Mouse (Mus musculus) MEL (cell line): ENCODE measurements around the gene Oit3. TPM values are rescaled to one million over a fixed set of nuclear protein-coding genes. Genes with fewer than 3 reads are reported as not detected.

Experiments used
- DNase-seq: peaks from one replicate; pipeline ENCODE4 v3.0.0; 2011; ENCODE audit warnings: low read depth, low spot score
- H3K27ac ChIP-seq: 2 replicates; pipeline ENCODE4 v1.5.1; 2012; ENCODE audit warnings: low read depth, mild to moderate bottlenecking, control low read depth, low read length, moderate library complexity; ENCODE audit not compliant: control insufficient read depth
- H3K27me3 ChIP-seq, 2 experiments: fragments of 150-350 bp in 1 of 2; sonication (generic) in 1 of 2; 2 replicates each; pipeline ENCODE4 v1.6.1; 2012; ENCODE audit warnings: low read length in 2 of 2, mild to moderate bottlenecking in 2 of 2, improper control_type of control experiment in 1 of 2, moderate library complexity in 1 of 2; ENCODE audit not compliant: insufficient read depth in 2 of 2, control insufficient read depth in 1 of 2
- H3K36me3 ChIP-seq, 2 experiments: 2 replicates each; pipeline ENCODE4 v1.6.1; 2012 to 2014; ENCODE audit warnings: low read length in 2 of 2, improper control_type of control experiment in 1 of 2, inconsistent platforms in 1 of 2, mild to moderate bottlenecking in 1 of 2; ENCODE audit not compliant: insufficient read depth in 2 of 2, control insufficient read depth in 1 of 2
- H3K4me1 ChIP-seq, 2 experiments: fragments of 150-350 bp in 1 of 2; sonication (generic) in 1 of 2; 2 replicates each; pipeline ENCODE4 v1.6.1; 2012; ENCODE audit warnings: low read length in 2 of 2, improper control_type of control experiment in 1 of 2, mild to moderate bottlenecking in 1 of 2; ENCODE audit not compliant: insufficient read depth in 2 of 2, control insufficient read depth in 1 of 2
- H3K4me3 ChIP-seq, 2 experiments: fragments of 150-350 bp in 1 of 2; sonication (generic) in 1 of 2; 2 replicates each; pipeline ENCODE4 v1.5.1; 2012; ENCODE audit warnings: low read depth in 2 of 2, low read length in 2 of 2, mild to moderate bottlenecking in 2 of 2, moderate library complexity in 2 of 2, control low read depth in 1 of 2, improper control_type of control experiment in 1 of 2; ENCODE audit not compliant: control insufficient read depth in 1 of 2, insufficient read depth in 1 of 2
- H3K79me2 ChIP-seq: 2 replicates; pipeline ENCODE4 v1.6.1; 2012; ENCODE audit warnings: mild to moderate bottlenecking, low read length, moderate library complexity; ENCODE audit not compliant: control insufficient read depth, poor library complexity, insufficient read depth
- H3K9ac ChIP-seq: 2 replicates; pipeline ENCODE4 v1.6.1; 2012; ENCODE audit warnings: low read depth, mild to moderate bottlenecking, control low read depth, low read length, moderate library complexity; ENCODE audit not compliant: control insufficient read depth, poor library complexity, severe bottlenecking
- H3K9me3 ChIP-seq: fragments of 150-350 bp; sonication (generic); replicated peaks from 2 replicates; pipeline ENCODE4 v1.6.1; 2012; ENCODE audit warnings: mild to moderate bottlenecking, low read length, improper control_type of control experiment, moderate library complexity; ENCODE audit not compliant: insufficient read depth
- BHLHE40 ChIP-seq: IDR thresholded peaks from 2 replicates; pipeline ENCODE4 v1.6.1; 2012; ENCODE audit warnings: low read depth, mild to moderate bottlenecking, inconsistent platforms, low read length, improper control_type of control experiment, borderline replicate concordance
- CTCF ChIP-seq, 3 experiments: IDR thresholded peaks in 2 of 3; conservative IDR thresholded peaks in 1 of 3; 2 replicates each; pipeline ENCODE4 v1.5.1; 2011 to 2012; ENCODE audit warnings: low read length in 3 of 3, low read depth in 2 of 3, mild to moderate bottlenecking in 2 of 3, improper control_type of control experiment in 1 of 3, inconsistent platforms in 1 of 3, mixed read lengths in 1 of 3, moderate library complexity in 1 of 3; ENCODE audit not compliant: control insufficient read depth in 1 of 3, insufficient read depth in 1 of 3, poor library complexity in 1 of 3, severe bottlenecking in 1 of 3
- E2F4 ChIP-seq: IDR thresholded peaks from 2 replicates; pipeline ENCODE4 v1.6.1; 2011; ENCODE audit warnings: low read depth, low read length, improper control_type of control experiment, borderline replicate concordance
- ELF1 ChIP-seq: IDR thresholded peaks from 2 replicates; pipeline ENCODE4 v1.6.1; 2014; ENCODE audit warnings: low read depth, mild to moderate bottlenecking, inconsistent platforms, low read length, improper control_type of control experiment, moderate library complexity
- EP300 ChIP-seq, 2 experiments: IDR thresholded peaks; 2 replicates each; pipeline ENCODE4 v1.6.1; 2011; ENCODE audit warnings: improper control_type of control experiment in 2 of 2, low read length in 2 of 2, low read depth in 1 of 2, mild to moderate bottlenecking in 1 of 2
- GATA1 ChIP-seq: IDR thresholded peaks from 2 replicates; pipeline ENCODE4 v1.6.1; 2011; ENCODE audit warnings: low read depth, low read length, improper control_type of control experiment
- JUND ChIP-seq: IDR thresholded peaks from 2 replicates; pipeline ENCODE4 v1.6.1; 2011; ENCODE audit warnings: low read depth, mild to moderate bottlenecking, improper control_type of control experiment, low read length
- MAFK ChIP-seq: IDR thresholded peaks from 2 replicates; pipeline ENCODE4 v1.6.1; 2011; ENCODE audit warnings: low read depth, mild to moderate bottlenecking, low read length, improper control_type of control experiment, borderline replicate concordance
- MAX ChIP-seq: IDR thresholded peaks from 2 replicates; pipeline ENCODE4 v1.6.1; 2011; ENCODE audit warnings: low read length, improper control_type of control experiment
- MAZ ChIP-seq: IDR thresholded peaks from 2 replicates; pipeline ENCODE4 v1.6.1; 2012; ENCODE audit warnings: low read depth, mild to moderate bottlenecking, inconsistent platforms, low read length, improper control_type of control experiment
- NELFE ChIP-seq: IDR thresholded peaks from 2 replicates; pipeline ENCODE4 v1.6.1; 2011; ENCODE audit warnings: low read depth, low read length, improper control_type of control experiment
- NRF1 ChIP-seq: IDR thresholded peaks from 2 replicates; pipeline ENCODE4 v1.6.1; 2014; ENCODE audit warnings: low read depth, mild to moderate bottlenecking, inconsistent platforms, low read length, improper control_type of control experiment, moderate library complexity; ENCODE audit not compliant: poor library complexity, insufficient read depth, severe bottlenecking
- POLR2A ChIP-seq, 2 experiments: IDR thresholded peaks; 2 replicates each; pipeline ENCODE4 v1.6.1; 2011 to 2012; ENCODE audit warnings: low read length in 2 of 2, mild to moderate bottlenecking in 2 of 2, control low read depth in 1 of 2, improper control_type of control experiment in 1 of 2, low read depth in 1 of 2, moderate library complexity in 1 of 2; ENCODE audit not compliant: control insufficient read depth in 1 of 2, insufficient read depth in 1 of 2, poor library complexity in 1 of 2
- POLR2AphosphoS2 ChIP-seq: IDR thresholded peaks from 2 replicates; pipeline ENCODE4 v1.6.1; 2011; ENCODE audit warnings: low read length, improper control_type of control experiment
- POLR2AphosphoS5 ChIP-seq: IDR thresholded peaks from 2 replicates; pipeline ENCODE4 v1.6.1; 2012; ENCODE audit warnings: low read depth, borderline replicate concordance, mild to moderate bottlenecking, inconsistent platforms, low read length, moderate library complexity, mixed read lengths
- RAD21 ChIP-seq: IDR thresholded peaks from 2 replicates; pipeline ENCODE4 v1.6.1; 2011; ENCODE audit warnings: mild to moderate bottlenecking, low read depth, low read length, improper control_type of control experiment
- SIN3A ChIP-seq: IDR thresholded peaks from 2 replicates; pipeline ENCODE4 v1.6.1; 2012; ENCODE audit warnings: low read length, improper control_type of control experiment, inconsistent platforms
- SMC3 ChIP-seq: IDR thresholded peaks from 2 replicates; pipeline ENCODE4 v1.6.1; 2011; ENCODE audit warnings: low read depth, low read length, improper control_type of control experiment
- TAL1 ChIP-seq: IDR thresholded peaks from 2 replicates; pipeline ENCODE4 v1.6.1; 2012; ENCODE audit warnings: mild to moderate bottlenecking, inconsistent platforms, low read length, moderate library complexity, mixed read lengths
- TCF12 ChIP-seq: IDR thresholded peaks from 2 replicates; pipeline ENCODE4 v1.6.1; 2014; ENCODE audit warnings: low read depth, mild to moderate bottlenecking, inconsistent platforms, low read length, improper control_type of control experiment, moderate library complexity
- UBTF ChIP-seq: IDR thresholded peaks from 2 replicates; pipeline ENCODE4 v1.6.1; 2012; ENCODE audit warnings: low read depth, mild to moderate bottlenecking, inconsistent platforms, low read length, improper control_type of control experiment, moderate library complexity, borderline replicate concordance; ENCODE audit not compliant: insufficient read depth
- USF1 ChIP-seq: IDR thresholded peaks from 2 replicates; pipeline ENCODE4 v1.6.1; 2014; ENCODE audit warnings: low read depth, mild to moderate bottlenecking, inconsistent platforms, low read length, improper control_type of control experiment, moderate library complexity
- ZC3H11A ChIP-seq: IDR thresholded peaks from 2 replicates; pipeline ENCODE4 v1.6.1; 2012; ENCODE audit warnings: low read depth, mild to moderate bottlenecking, inconsistent platforms, low read length, improper control_type of control experiment
- ZKSCAN1 ChIP-seq: IDR thresholded peaks from 2 replicates; pipeline ENCODE4 v1.6.1; 2012; ENCODE audit warnings: low read depth, mild to moderate bottlenecking, inconsistent platforms, low read length, improper control_type of control experiment, moderate library complexity
- ZNF384 ChIP-seq: IDR thresholded peaks from 2 replicates; pipeline ENCODE4 v1.6.1; 2012; ENCODE audit warnings: low read depth, mild to moderate bottlenecking, inconsistent platforms, low read length, improper control_type of control experiment
- polyA plus RNA-seq, 2 experiments: library from polyadenylated mRNA; stranded (reverse) in 1 of 2; unstranded in 1 of 2; fragments of >175 nt in 1 of 2; fragments of >200 nt in 1 of 2; gene quantifications; 2 replicates each; pipeline versions ENCODE4 v1.2.1 to v1.2.4; 2012; ENCODE audit warnings: low replicate concordance in 2 of 2, low read depth in 1 of 2; ENCODE audit not compliant: insufficient read length in 2 of 2, insufficient read depth in 1 of 2, missing spikeins in 1 of 2
- total RNA-seq: library from RNA; depleted of rRNA; stranded (reverse); fragments of 300-350 nt; gene quantifications from 2 replicates; pipeline ENCODE4 v1.2.3, GENCODE M21; 2012

Gene Oit3
- total and polyA plus RNA-seq, 3 experiments = 0.07 TPM; not detected in 2

- H3K27me3 ChIP-seq = no peaks in the 10 kb centered on the region
- H3K36me3 ChIP-seq = peaks cover 0 to 2% of the 10 kb centered on the region in 2 experiments; a peak in 1 of 4 replicates
- peak; percentile 51 for TF ChIP-seq GATA1
- TF ChIP-seq EP300 (IDR thresholded peaks at IDR 0.05; ENCODE audit: low read depth in 1 of 2, low read length in 2 of 2) = no peak
- TF ChIP-seq, all 39 proteins: peak for 1
- Histone ChIP-seq H3K4me3 (no peak overlapping the region), H3K9me3 (no peaks in the 10 kb centered on the region), H3K4me1 (peaks cover 0 to 3% of the 10 kb centered on the region in 2 experiments; a peak in 1 of 4 replicates), H3K9ac (no peak overlapping the region), H3K79me2 (no peaks in the 10 kb centered on the region), H3K27ac (no peak overlapping the region)
- peak; percentile 50 for DNase-seq
Observed at GRCm38 (mm10) chr10:59419516-59419915, 22.1 kb downstream of the Oit3 start.

DNA sequence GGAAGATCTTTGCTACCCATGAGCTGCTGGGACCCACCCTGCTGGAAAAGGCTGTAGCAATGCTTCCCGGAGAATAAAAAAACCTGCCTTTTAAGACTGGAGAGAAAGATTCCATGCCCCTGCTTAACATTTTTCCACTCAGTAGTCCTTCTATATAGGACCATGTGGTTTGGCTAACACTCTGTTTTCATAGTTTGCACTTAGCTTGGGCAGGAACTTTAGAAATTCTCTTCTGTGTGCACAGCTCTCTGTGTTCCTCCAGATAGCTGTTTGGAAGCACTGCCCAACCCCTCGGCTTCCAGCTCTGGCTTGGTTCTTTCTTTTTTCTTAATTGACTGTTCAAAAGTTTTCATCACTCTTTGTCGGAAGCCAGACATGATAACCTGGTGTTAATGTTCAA is 25.0 kb downstream of the Oit3 start:
- Histone ChIP-seq H3K4me1 (peaks cover 0 to 3% of the 10 kb centered on the region in 2 experiments; a peak in 1 of 4 replicates), H3K27me3 (no peaks in the 10 kb centered on the region; a peak in 2 of 4 replicates), H3K4me3 (no peak overlapping the region), H3K27ac (no peak overlapping the region), H3K36me3 (peaks cover 0 to 2% of the 10 kb centered on the region in 2 experiments; a peak in 1 of 4 replicates), H3K9ac (no peak overlapping the region), H3K9me3 (no peaks in the 10 kb centered on the region), H3K79me2 (no peaks in the 10 kb centered on the region)
- DNase-seq = no peak
- TF ChIP-seq GATA1 = no peak
- TF ChIP-seq SIN3A = no peak
- TF ChIP-seq POLR2AphosphoS5 = no peak
- TF ChIP-seq ZKSCAN1 = no peak
- no peak for TF ChIP-seq MAX
- TF ChIP-seq TCF12 = no peak
- TF ChIP-seq E2F4 = no peak

DNA sequence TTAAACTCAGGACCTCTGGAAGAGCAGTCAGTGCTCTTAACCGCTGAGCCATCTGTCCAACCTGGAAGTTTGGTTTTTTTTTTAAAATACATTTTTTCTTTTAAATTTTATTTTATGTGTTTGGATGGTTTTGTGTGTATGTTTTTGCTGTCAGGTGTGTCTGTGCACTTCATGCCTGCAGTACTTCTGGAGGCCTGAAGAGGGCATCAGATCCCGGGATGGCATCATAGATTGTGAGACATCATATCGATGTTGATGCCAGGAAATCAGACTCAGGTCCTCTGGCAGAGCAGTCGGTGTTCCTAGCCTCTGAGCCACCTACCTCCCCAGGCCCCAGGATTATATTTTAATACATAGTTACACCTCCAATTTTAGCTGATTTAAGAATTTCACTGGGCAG is 27.9 kb downstream of the Oit3 start:
- no peaks in the 10 kb centered on the region for H3K36me3 ChIP-seq
- no peak for TF ChIP-seq JUND
- peak; percentile 50 for TF ChIP-seq SMC3
- TF ChIP-seq EP300 (IDR thresholded peaks at IDR 0.05; ENCODE audit: low read depth in 1 of 2, low read length in 2 of 2) = no peak
- no peak for TF ChIP-seq NELFE
- TF ChIP-seq NRF1 = no peak
- TF ChIP-seq CTCF (IDR thresholded peaks at IDR 0.05 in 2 of 3, conservative IDR thresholded peaks at IDR 0.05 in 1 of 3; ENCODE audit: control insufficient read depth in 1 of 3, insufficient read depth in 1 of 3, low read depth in 2 of 3, low read length in 3 of 3, poor library complexity in 1 of 3, severe bottlenecking in 1 of 3) = peak; percentile 42 to 45 (median 43); a peak in 5 of 6 replicates
- TF ChIP-seq ZNF384 = no peak
- no peak for TF ChIP-seq MAFK
- 0 out of 2 replicates have a peak, but pooled peaks have one; percentile 5 for TF ChIP-seq ZC3H11A
- no peak for TF ChIP-seq E2F4
- peak; percentile 41 for TF ChIP-seq RAD21
- no peak for TF ChIP-seq BHLHE40
- no peak for TF ChIP-seq TCF12
- no peak for TF ChIP-seq UBTF
- no peak for TF ChIP-seq POLR2AphosphoS2
- TF ChIP-seq ZKSCAN1 = no peak
- TF ChIP-seq MAZ = no peak
- no peak for TF ChIP-seq USF1
- TF ChIP-seq ELF1 = no peak
- no peak for TF ChIP-seq TAL1
- TF ChIP-seq POLR2A (IDR thresholded peaks at IDR 0.05; ENCODE audit: control insufficient read depth in 1 of 2, insufficient read depth in 1 of 2, low read depth in 1 of 2, low read length in 2 of 2, poor library complexity in 1 of 2) = no peak

More for the DNA sequence above, 27.9 kb downstream of the Oit3 start:
- Histone ChIP-seq H3K79me2 (no peaks in the 10 kb centered on the region), H3K27ac (no peak overlapping the region), H3K4me1 (no peaks in the 10 kb centered on the region), H3K9ac (no peak overlapping the region), H3K27me3 (no peaks in the 10 kb centered on the region; a peak in 2 of 4 replicates), H3K9me3 (no peaks in the 10 kb centered on the region), H3K4me3 (no peak overlapping the region)
- DNase-seq = no peak
